Mouse (Mus musculus): ENCODE data around the gene Arsb.

Gene Arsb

DNA sequence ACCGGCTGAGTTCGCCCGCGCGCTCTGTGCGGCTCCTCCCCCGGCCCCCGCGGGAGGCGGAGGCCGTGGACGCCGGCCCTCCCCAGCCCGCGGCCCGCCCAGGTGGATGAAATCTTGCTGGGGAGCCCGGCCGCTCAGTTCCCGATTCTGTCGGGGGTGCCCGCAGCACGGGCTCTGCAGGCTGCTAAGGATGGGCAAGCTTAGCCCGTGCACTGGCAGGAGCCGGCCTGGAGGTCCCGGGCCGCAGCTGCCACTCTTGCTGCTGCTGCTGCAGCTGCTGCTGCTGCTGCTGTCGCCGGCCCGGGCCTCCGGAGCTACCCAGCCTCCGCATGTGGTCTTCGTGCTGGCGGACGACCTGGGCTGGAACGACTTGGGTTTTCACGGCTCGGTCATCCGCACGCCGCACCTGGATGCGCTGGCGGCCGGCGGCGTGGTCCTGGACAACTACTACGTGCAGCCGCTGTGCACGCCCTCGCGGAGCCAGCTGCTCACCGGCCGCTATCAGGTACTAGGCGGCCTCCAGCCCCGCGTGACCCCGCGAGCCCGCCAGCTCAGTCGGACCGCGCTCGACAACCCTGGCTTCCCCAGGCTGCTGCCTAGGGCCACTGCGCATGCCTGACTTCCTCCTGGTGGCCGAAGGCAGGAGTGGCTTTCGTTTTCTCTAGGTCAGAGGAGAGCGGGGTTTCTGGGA, at the start of gene Arsb:
Arsb (plus strand) TSS at position 43 of the 691 bp plus-strand sequence.
- peak; percentile 89 to 93 for DNase-seq

DNA sequence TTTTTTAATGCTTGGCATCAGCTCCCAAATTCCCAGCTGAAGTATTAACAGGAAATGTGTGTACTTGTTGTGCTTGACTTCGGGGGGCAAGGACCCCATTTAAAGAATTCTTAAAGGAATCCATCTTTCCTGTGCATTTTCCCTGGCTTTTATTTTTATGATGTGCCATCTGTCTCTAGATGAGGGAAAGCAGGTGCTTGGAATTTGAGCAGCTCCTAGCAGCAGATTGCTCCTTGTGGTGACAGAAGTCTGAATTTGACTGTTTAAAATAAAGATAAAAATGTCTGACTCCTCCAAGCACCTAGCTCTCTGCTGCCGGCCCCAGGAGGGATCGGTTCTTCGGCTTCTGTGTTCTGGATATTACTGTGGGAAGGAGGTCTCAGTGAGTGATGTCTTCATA, 49.5 kb upstream of the Arsb start:
- no peak for DNase-seq

DNA sequence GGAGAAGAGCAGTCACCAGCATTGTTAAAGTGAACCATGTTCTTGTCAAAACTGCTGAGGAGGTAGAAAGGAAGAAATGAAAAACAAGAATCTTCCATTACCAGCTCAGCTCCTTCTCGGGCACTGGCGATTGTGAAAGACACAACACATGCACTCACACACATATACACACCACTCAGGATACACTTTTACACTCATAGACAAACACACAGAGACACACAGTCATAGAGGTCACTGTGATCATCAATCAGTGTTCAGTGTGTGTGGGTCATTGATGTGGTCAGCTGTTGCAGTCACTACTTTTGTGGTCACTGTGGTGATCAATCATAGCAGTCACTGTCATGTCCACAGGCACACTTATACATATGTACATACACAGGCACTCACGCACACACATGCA, 48.0 kb upstream of the Arsb start:
- no peak for DNase-seq

DNA sequence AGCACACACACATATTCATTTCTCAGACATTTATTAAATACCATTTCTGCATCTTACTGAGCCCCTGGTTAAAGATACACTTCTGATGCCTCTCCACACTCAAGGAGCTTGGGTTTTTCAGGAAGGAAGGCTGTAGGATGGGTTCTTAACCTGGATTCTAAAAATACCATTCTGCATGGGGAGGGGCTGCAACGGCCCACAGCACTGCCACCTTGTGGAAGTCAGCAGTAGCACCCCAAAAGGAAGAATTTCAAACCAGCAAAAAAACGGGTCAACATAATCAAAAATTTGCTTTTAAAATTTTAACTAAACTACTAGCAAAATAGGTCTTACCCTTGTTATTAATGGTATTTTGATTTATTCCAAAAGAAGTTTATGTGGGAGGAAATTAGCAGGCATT, 47.2 kb upstream of the Arsb start:
- DNase-seq: peak; percentile 32 to 37

DNA sequence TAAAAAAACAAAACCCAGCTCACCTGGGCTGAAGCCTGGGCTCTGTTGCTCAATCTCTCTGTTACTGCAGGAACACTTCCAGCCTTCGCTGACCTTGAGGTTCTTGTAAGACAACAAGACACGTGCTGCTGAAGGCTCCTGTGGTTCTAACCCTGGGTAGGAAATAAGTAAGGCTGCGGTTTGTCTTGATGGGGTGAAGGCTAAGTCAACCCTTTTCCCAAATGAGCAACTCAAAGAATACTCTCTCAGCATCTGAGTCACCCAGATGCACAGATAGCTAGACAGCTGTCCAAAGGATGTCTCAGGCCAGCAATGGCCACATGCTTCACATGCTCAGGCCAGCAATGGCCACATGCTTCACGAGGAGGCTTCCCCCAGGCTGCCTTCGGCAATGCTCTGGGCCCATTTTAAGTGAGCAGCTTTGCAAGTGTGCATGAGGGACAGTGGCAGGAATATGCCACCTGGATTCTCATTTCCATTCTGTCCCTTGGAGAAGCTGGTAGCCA, 36.2 kb upstream of the Arsb start:
- DNase-seq: no peak

DNA sequence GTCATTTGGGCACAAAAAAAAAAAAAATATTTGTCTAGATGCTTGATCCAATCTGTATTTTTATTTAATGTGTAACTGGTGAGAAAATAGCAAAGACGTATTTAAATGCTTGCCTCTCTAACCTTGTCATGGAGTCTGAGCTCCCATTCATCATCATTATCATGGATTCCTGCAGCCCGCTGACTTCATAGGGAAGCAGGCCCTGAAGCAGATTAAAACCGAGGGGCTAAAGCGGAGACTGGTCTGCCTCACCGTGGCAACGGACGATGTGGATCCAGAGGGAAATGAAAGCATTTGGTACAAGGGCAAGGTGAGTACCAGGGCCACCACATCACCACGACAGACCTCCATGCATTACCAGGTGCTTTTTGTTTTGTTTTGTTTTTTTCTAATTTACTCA, 27.3 kb upstream of the Arsb start:
- no peak for DNase-seq

DNA sequence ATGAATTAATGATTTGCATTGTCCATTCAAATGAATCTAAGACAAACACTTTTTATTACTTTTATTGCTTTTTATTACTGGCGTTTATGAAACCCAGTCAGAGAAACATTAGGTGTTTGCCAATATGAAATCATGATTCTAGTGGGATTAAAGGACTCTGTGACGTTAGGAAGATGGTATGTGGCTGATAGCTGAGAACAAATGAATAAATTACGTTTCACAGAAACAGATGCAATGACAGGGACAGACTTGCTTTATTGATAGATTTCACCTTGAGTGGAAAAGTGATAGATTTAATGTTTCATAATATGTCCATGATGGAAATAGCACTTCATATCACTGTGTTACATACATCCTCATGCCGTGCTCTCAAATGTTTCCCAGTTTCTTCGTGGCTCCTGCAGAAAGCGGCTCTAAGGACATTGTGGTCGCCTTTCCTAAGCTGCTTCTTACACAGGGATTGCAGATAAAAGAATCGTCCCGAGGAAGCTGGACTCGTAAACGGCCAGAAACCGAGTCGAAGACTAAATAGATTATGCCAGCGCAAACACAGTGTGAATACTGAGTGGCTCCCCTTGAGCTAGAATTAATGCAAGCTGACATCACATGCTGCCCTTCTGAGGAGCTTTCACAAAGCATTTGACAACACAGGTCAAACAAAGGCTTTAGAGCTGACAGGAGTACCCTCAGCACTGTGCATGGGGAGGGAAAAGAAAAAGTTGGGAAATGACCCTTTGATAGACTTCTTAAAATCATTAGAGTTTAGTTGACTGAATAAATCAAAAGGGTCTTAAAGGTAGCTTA, 18.6 kb upstream of the Arsb start:
- no peak for DNase-seq

DNA sequence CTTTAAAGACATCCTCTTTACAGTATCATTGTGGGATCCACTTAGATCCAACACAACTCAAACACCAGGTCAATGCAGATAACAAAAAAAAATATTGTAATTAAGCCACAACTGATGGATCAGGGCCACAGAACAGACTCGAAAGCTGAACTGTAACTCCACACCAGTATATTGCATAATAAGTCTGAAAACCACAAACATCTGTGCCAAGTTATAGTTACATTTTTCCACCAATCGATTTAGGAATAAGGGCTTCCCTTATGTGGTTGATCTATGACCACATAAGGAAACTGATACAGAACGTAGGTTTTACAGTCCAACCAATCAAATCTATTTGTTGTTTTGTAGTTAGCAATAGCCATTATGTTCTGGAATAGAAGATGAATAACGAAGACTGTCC, 16.3 kb upstream of the Arsb start:
- no peak for DNase-seq

DNA sequence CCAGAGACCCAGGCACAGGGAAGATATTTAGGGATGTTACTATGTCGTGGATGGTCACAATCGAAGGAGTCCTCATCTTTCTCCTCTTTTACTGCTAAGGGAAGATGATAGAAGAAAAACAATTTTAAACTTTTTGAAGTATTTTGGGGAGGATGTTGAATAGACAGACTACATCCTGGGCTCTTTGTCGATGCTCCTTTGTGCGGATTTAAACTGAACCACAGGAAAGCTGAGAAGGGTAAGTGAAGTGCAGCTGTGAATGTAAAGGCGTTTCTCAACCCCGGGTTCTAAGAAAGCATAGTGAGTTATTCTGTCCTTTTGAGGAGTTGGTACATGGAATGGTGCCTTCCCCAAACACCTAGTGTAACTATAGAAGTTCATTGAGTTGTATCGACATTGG, 14.8 kb upstream of the Arsb start:
- DNase-seq: no peak

DNA sequence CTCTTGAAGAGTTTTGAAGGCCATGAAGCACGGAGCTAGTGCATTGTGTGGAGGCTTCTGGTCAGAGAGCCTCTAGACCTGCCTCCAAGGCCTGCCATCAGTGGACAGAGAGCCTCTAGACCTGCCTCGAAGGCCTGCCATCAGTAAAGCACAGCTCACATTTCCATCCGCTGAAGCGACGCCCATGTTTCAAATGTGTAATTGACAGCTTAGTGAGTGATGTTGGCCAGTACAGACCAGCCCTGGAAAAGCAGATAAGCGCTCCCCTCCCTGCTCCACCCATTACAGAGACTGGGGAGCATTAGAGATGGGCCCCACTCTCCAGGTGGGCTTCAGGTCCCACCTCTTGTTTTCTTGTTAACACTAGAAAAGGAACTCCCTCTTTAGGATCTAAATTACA, 13.9 kb upstream of the Arsb start:
- no peak for DNase-seq

DNA sequence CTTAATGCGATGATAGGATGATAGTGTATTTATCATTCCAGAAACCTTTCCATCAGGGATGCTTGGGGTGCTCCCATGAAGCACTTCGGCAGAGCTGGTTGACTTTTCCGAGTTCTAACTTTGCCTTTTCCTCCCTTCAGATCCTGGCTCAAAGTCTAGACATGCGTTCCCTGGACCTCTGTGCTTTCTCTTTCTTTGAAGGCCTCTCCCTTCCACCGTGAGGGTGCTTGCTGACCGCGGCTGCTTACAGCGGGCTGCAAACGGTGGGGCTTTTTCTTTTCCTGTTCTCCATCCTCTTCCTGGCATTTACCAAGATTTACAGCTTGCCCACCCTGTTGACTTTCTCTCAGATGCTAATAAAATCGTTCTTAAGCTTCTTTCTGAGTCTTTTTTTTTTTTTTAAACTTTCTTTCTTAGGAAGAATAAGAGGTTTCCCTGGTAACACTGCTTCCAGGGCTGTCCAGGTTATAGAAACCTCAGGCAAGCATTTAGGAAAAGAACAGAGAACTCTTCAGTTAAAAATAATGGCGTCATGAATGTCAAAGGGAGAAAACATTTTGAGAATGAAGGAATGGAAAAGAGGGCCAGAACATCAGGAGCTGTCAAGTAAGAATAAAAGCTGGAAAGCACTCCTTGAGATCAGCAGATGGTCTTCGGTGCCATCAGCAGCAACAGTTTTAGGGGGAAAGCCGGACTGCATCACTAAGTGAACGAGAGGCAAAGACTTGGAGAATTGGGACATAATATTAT, 13.1 kb upstream of the Arsb start:
- no peak for DNase-seq

DNA sequence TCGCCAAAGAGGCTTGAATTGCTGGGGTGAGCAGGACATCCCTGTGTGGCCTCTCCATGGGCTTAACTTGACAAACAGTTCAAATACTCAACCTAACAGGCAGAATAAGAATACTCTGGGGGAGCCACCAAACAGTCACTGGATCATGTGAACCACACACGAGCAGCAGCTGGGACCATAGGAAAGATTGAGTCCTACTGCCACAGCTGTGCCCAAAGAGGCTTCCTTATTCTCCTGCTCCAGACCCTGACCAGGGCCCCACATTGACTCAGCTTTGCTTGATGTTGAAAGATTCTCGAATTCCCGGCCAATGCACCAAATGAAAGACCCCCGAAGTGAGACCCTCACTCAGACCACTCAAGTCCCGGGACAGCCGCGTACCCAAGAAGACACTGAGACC, 9.6 kb upstream of the Arsb start:
- DNase-seq: no peak

DNA sequence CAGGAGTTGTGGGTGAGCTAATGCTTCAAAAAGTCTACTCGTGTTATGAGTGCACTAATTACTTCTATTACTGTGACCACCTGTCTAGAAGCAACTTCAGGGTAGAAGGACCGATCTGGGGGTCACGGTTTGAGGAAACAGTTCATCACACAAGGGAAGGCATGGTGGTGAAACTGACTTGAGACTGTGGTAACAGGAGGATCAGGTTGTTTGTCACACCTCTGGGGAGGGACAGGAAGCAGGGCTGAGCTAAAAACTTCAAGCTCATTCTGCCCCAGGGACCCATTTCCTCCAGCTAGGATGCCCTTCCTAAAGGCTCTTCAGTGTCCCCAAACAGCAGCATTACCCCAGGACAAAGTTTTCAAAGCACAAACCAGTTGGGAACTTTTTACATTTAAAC, 8.6 kb upstream of the Arsb start:
- no peak for DNase-seq

DNA sequence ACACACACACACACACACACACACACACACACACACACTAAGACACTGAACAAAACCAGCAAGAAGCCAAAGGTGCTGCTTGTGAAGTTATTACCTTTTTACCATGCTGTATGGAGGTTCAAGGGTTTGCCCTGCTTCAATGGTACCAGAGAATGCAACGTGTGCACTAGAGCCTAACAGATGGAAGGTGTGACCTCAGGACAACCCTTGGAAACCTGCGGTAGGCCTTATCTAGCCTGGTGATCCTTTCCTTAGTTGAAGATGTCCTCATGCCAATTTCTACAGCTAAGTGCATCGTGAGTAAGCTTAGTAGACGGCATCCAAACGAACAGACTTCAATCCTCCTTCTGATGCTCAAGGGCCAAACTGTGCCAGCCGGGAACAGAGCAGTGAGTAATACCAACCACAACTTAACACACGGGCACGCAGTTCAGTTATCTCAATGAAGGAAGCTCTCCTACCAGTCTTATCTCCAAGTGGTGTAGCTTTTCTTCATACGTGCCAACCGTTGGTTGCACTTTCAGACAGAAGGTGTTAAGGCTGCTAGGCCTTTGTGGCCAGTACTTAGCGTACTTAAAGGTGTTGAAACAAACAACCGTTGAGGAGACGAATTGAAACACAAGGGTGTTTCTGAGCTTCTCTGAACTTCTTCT, 7.0 kb upstream of the Arsb start:
- DNase-seq: no peak

DNA sequence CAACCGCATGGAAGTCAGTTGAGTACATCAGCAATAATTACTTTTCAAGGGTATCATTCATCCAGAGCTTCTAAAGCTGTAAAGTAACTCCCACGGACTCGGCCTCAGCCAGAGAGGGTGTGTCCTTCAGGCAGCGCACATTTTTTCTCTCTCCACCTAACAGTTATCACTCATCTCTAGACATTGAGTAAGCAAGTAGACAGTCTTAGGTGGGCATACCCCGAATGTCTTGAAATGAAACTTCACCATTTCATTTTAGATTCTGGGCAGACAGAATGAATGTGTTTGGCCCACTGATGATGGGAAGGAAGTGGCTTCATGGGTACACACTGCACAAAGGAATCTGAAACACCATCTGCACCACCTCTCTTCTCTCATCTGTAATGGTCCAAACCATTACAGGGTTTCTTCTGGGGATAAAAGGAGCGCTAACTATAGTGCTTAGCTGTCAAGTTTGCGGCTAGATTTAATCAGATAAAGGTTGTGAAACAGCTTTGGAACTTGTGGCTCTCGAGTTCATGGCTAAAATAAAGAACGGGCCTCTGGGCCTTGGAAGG, 321 bp upstream of the Arsb start:
- peak in 1 of 2 experiments; percentile 40 for DNase-seq

DNA sequence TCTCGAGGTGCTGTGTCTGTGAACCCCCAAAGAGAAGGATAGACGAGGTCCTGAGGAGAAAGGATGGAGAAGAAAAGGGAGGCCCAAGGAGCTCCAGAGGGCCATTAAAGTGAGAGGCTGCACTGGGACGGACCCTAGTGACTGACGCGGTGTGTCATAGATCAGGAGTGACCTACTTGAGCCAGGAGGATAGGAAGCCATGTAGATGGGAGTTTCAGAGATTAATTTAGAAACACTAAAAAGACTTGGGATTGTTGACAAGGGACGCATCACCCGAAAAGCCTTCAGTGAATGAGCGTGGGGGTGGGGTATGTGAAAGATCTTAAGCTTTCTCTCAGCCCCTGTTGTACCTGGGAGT, 828 bp downstream of the Arsb start:
- DNase-seq: no peak

DNA sequence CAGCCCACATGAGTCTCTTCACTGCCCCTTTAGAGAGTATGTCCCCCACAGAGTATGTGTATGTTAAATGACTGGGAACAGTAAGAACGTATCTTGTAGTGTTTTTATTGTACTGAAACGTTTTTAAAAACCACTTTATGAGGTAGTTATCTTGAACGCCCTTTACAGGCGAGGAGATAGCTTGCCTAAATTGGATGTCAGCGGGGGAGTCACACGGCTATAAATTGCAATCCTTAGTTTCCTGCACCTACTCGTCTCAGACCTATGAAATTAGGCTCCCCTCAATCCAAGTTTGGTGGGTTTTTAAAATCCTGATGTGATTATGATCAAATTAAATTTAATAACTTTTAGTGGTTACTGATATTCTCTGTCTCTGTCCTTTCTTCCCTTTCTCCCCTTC, 1.4 kb downstream of the Arsb start:
- no peak for DNase-seq

DNA sequence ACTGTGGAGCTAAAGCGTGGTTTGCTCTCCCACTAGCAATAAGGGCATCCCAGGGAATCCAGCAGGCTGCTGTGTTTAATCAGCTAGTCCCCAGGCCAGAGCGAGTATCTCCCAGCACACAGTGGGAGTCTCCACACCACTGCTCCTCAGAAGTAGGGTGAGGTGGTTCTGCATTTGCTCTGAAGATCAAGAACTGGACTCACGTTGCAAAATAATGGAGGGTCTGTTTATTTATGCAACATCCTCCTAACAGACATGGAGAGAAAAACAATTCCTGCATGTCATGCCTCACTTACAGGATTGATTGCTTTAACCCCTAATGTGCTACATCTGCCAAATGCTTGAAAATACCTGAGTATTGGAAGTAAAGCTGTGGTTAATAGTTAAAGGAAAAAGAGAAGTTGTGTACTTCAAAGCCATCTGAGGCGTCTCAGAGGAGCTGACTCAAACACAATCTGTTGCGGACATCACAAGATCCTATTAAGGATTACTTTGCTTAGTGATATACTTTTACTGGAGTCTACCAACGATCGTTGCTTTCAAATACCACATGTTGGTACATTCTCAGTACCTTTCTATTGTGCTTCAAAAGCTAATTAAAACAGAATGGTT, 2.4 kb downstream of the Arsb start:
- no peak for DNase-seq

DNA sequence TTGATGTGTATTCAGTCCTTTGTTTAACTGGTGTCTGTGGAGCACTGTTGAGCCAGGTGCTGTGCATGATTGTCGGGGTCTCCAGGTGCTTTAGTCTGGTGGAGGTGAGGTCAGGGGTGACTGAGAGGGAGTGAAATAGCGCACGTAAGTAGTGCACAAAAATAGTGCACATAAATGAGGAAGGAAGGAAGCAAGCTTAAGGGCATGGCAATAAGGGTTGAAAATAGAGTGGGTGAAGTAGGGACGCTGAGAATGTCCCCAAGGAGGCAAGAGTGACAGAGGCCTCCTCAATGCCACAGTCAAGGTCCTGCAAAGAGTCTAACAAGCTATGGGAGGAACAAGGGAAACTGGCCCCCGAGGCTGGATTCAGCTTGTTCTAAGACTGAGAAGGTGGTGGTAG, 11.4 kb downstream of the Arsb start:
- DNase-seq: no peak

DNA sequence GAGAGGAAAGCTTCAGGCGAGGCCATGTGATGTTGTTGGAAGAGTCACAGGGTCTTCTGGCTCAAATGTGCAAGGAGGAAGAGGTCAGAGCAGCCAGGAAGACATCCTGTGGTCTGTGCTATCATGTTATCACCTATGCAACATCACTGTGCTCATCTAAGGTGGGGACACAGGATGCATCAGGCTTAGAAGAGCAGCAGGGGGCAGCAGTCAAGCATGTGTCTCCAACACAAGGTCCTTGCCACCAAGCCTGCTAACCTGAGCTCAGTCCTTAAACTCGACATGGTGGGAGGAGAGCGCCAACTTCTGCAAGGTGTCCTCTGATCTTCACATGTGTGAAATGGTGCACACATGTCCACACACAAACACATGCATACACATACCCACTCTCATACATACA, 13.9 kb downstream of the Arsb start:
- peak in 1 of 2 experiments; percentile 26 for DNase-seq

DNA sequence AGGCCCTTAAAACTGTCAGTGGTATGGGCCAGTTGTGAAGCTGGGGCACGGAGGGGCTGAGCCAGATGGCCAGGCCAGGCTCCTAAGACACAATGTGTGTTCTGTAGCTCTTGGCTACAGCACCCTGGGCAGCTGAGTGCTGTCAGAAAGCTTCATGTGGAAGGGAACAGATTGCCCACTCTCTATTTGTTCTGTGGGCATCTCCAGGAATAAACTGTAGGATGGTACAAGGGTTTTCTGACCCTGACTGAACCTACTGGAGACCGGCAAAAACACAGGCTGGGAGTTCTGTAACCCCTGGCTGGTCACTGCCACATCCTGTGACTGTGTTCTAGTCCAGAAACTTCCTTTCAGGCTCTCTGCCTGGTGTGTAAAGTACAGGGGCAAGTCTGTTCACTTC, 14.6 kb downstream of the Arsb start:
- DNase-seq: no peak

DNA sequence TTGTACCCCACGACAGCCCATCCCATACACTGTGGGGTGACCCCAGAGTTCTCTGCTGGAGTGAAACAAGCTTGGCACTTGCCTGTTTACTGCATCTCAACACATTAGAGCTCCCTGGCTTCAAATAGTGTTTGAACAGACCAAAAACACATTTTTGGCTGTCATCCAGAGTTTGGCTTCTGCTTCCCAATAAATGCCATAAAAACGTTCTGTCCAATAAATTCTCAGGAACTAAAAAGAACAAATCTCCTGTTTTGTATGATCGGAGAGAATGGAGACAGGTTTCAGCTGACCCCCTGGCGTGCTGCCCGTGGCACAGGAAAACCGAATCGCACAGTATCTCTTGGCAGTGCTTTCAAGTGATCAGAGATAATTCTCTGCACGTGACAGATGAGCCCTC, 16.2 kb downstream of the Arsb start:
- DNase-seq: peak; percentile 61 to 68
